Mouse (Mus musculus): ENCODE results near the gene Ube2f. TPM values are rescaled to one million over a fixed set of nuclear protein-coding genes. Genes with fewer than 3 reads are reported as not detected.

Ube2f gene
- polyA plus RNA-seq, 1 experiment from 2014 or later = 58.6 TPM

- Histone ChIP-seq H3K27ac (replicated peaks) (no peak overlapping the region), H3K9ac (replicated peaks) (no peak overlapping the region), H3K4me1 (no peaks in the 10 kb centered on the region), H3K4me3 (replicated peaks) (no peak overlapping the region), H3K27me3 (replicated peaks) (no peaks in the 10 kb centered on the region), H3K36me3 (peaks cover 55% of the 10 kb centered on the region), H3K4me2 (no peak overlapping the region), H3K9me3 (replicated peaks) (no peaks in the 10 kb centered on the region)
- no peak for ATAC-seq (ENCODE audit: low FRiP score)
- 96% methylated on average over 4 of the region's 4 CpGs for WGBS
Measured at GRCm38 (mm10) chr1:91276581-91276980, 26.5 kb downstream of the Ube2f start.

- WGBS = 92% methylated on average over 2 of the region's 2 CpGs
- ATAC-seq (ENCODE audit: low FRiP score) = no peak
- Histone ChIP-seq H3K9ac (replicated peaks) (no peak overlapping the region), H3K9me3 (replicated peaks) (no peaks in the 10 kb centered on the region), H3K4me2 (no peak overlapping the region), H3K27ac (replicated peaks) (no peak overlapping the region), H3K27me3 (replicated peaks) (no peaks in the 10 kb centered on the region), H3K4me1 (no peaks in the 10 kb centered on the region), H3K4me3 (replicated peaks) (no peak overlapping the region), H3K36me3 (peaks cover 60% of the 10 kb centered on the region)
Measured at GRCm38 (mm10) chr1:91277480-91277879, 27.4 kb downstream of the Ube2f start.

GRCm38 (mm10) chr1:91278410-91279119 is 28.5 kb downstream of the Ube2f start:
- Histone ChIP-seq H3K27me3 (replicated peaks) (no peaks in the 10 kb centered on the region), H3K9me3 (replicated peaks) (no peaks in the 10 kb centered on the region), H3K36me3 (peaks cover 69% of the 10 kb centered on the region), H3K4me2 (no peak overlapping the region), H3K4me3 (replicated peaks) (no peak overlapping the region), H3K4me1 (no peaks in the 10 kb centered on the region), H3K9ac (replicated peaks) (no peak overlapping the region), H3K27ac (replicated peaks) (no peak overlapping the region)
- no peak for ATAC-seq (ENCODE audit: low FRiP score)
- WGBS = 98% methylated on average over 3 of the region's 3 CpGs

DNA sequence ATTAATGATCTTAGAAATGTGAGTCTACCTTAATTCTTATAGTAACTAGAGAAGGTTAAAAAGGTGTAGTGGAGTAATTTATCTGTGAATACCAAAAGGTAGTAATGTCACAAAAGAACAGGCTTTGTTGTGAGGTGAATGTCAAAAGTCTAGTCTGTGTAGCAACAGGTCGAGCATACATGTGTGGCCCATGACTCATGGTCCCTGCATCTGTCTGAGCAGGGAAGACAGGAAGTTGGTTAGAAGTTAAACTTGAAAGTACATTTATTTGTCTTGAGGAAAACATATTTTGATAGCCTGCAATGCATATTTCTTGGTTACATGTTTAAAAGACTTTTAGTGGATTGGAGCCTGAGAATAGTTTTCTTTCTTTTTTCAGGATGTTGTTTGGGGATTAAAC is 29.0 kb downstream of the Ube2f start:
- H3K4me1 ChIP-seq = no peaks in the 10 kb centered on the region
- H3K27ac ChIP-seq (replicated peaks) = no peak overlapping the region
- ATAC-seq (ENCODE audit: low FRiP score) = no peak
- no peaks in the 10 kb centered on the region for H3K9me3 ChIP-seq (replicated peaks)
- no peak overlapping the region for H3K4me2 ChIP-seq
- WGBS = 85% methylated on average over 1 of the region's 1 CpGs
- no peak overlapping the region for H3K4me3 ChIP-seq (replicated peaks)
- H3K27me3 ChIP-seq (replicated peaks) = no peaks in the 10 kb centered on the region
- peaks cover 74% of the 10 kb centered on the region for H3K36me3 ChIP-seq
- H3K9ac ChIP-seq (replicated peaks) = no peak overlapping the region

DNA sequence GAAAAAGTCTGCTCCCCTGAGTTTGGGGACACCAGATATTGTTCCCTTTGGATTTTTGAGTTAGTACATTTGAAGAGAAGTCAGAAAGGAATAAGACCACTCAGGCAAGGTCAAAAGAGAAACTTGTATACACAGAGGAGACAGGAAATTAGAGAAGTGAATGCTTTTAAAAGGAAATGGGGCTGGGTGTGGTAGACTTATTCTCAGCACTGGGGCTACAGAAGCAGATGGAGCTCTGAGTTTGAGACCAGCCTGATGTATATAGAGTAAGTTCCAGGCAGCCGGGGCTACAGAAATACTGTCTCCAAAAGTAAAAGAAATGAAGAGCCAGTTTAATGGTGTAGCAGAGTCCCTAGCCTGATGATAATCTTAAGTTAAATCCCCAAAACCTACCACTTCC is 32.5 kb downstream of the Ube2f start:
- Histone ChIP-seq H3K4me2 (no peak overlapping the region), H3K36me3 (peaks cover 80% of the 10 kb centered on the region), H3K9me3 (replicated peaks) (no peaks in the 10 kb centered on the region), H3K4me1 (no peaks in the 10 kb centered on the region), H3K9ac (replicated peaks) (no peak overlapping the region), H3K27ac (replicated peaks) (no peak overlapping the region), H3K4me3 (replicated peaks) (no peak overlapping the region), H3K27me3 (replicated peaks) (no peaks in the 10 kb centered on the region)
- ATAC-seq (ENCODE audit: low FRiP score) = no peak
- WGBS = 89% methylated on average over 1 of the region's 1 CpGs

GRCm38 (mm10) chr1:91289375-91289774 is 39.3 kb downstream of the Ube2f start:
- no peak overlapping the region for H3K27ac ChIP-seq (replicated peaks)
- H3K27me3 ChIP-seq (replicated peaks) = no peaks in the 10 kb centered on the region
- H3K9ac ChIP-seq (replicated peaks) = no peak overlapping the region
- no peak for ATAC-seq (ENCODE audit: low FRiP score)
- H3K36me3 ChIP-seq = peaks cover 44% of the 10 kb centered on the region
- no peaks in the 10 kb centered on the region for H3K4me1 ChIP-seq
- no peaks in the 10 kb centered on the region for H3K9me3 ChIP-seq (replicated peaks)
- no peak overlapping the region for H3K4me3 ChIP-seq (replicated peaks)
- H3K4me2 ChIP-seq = no peak overlapping the region
- 97% methylated on average over 1 of the region's 1 CpGs for WGBS

GRCm38 (mm10) chr1:91292101-91292825 is 42.2 kb downstream of the Ube2f start:
- WGBS = 95% methylated on average over 11 of the region's 11 CpGs
- no peak overlapping the region for H3K27ac ChIP-seq (replicated peaks)
- H3K4me2 ChIP-seq = no peak overlapping the region
- no peak for ATAC-seq (ENCODE audit: low FRiP score)
- no peak overlapping the region for H3K9ac ChIP-seq (replicated peaks)
- H3K4me3 ChIP-seq (replicated peaks) = no peak overlapping the region
- no peaks in the 10 kb centered on the region for H3K27me3 ChIP-seq (replicated peaks)
- peaks cover 20% of the 10 kb centered on the region for H3K36me3 ChIP-seq
- no peaks in the 10 kb centered on the region for H3K9me3 ChIP-seq (replicated peaks)
- no peaks in the 10 kb centered on the region for H3K4me1 ChIP-seq

GRCm38 (mm10) chr1:91295544-91295943 is 45.4 kb downstream of the Ube2f start:
- H3K4me1 ChIP-seq = peaks cover 8% of the 10 kb centered on the region
- peaks cover 5% of the 10 kb centered on the region; the same call in 1 of the 2 replicates for H3K36me3 ChIP-seq
- H3K27me3 ChIP-seq (replicated peaks) = no peaks in the 10 kb centered on the region
- no peak overlapping the region for H3K4me3 ChIP-seq (replicated peaks)
- H3K4me2 ChIP-seq = no peak overlapping the region
- no peaks in the 10 kb centered on the region for H3K9me3 ChIP-seq (replicated peaks)
- H3K9ac ChIP-seq (replicated peaks) = no peak overlapping the region
- no peak overlapping the region for H3K27ac ChIP-seq (replicated peaks)
- WGBS = 94% methylated on average over 6 of the region's 6 CpGs
- no peak for ATAC-seq (ENCODE audit: low FRiP score)

DNA sequence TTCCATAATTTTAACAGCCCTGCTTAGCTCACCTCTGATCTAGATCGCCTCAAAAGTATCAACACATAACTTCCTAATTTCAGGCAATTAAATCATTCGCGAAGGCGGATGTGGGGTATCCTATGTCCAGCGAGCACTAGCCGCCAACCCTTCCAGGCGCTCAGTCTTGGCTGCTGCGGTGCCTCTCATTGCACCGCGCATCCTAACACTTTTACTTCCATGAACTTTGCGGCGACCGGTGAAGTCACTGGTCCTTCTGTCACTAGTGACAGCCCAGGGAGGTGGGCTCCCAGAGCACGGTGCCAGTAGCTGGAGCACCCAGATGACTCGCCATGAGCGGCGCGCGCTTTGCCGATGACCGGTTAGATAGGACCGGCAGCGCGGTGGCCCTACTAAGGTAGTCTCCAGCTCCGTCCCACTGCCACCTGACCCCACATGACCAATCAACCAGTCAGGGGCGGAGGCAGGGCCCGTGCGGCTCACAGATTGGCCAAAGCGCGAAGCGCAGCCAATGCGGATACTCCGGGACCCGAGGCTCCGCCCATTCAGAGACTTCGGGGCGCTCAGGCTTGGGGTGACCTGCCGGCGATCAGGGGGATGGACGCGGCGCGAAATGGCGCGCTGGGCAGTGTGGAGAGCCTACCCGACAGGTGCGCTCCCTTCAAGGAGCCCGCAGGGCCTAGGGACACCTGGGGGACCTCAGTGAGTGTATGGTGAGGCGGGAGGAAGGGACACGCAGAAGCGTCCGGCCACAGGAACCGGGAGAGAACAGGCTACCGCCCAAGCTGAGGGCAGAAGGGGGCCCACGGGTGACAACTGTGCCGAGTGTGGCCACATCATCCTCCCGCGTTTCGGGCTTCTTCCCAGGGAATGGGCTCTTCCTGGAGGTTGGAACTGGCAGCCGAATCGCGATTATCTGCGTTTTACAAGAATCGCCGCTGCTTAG is 48.0 kb downstream of the Ube2f start, which contains the start of gene Scly:
TSS of gene Scly (plus strand) at position 540 of the 946 bp plus-strand sequence.
- no peaks in the 10 kb centered on the region for H3K27me3 ChIP-seq (replicated peaks)
- H3K4me1 ChIP-seq = peaks cover 8% of the 10 kb centered on the region
- peak within 1 kb of the TSS; percentile 65 for H3K4me2 ChIP-seq
- WGBS = under 1% methylated on average over 59 of the region's 65 CpGs
- H3K4me3 ChIP-seq (replicated peaks) = peak within 1 kb of the TSS; percentile 74
- peak within 1 kb of the TSS; percentile 75 for H3K9ac ChIP-seq (replicated peaks)
- H3K9me3 ChIP-seq (replicated peaks) = no peaks in the 10 kb centered on the region
- peak; percentile 100 for ATAC-seq (ENCODE audit: low FRiP score)
- 0 out of 2 replicates have a peak within 1 kb of the TSS, but pooled peaks have one; percentile 19 for H3K27ac ChIP-seq (replicated peaks)
- H3K36me3 ChIP-seq = peaks cover 4% of the 10 kb centered on the region

DNA sequence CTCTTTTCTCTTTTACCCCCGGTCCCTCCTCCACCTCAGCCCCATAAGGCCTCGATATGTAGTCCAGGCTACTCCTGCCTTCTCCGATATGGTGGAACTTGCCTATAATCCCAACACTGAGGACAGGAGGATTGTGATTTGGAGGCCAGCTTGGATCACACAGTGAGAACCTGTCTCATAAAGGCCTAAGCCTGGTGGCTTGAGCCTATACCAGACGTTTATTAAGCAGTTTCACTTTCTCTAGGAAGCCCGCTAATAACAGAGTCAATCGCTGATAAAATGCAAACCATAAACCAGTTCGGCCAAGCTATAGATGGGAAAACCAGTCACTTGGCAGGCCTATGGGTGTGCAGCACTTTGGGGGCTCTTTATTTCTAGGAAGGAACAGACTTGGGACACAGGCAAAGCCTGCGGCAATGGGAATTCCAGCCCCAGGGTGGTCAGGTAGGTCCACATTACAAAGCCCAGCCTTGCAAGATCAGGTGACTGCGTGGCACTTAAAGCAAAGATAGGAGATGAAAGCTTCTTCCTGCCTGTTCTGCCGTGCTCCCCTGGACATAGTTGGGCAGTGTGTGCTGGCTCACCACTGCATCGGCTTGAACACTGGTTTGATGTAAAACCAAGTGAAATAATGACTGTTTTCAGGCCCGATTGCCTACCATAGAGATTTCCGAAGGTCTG is 49.1 kb downstream of the Ube2f start:
- H3K4me1 ChIP-seq = peaks cover 8% of the 10 kb centered on the region
- H3K9me3 ChIP-seq (replicated peaks) = no peaks in the 10 kb centered on the region
- no peaks in the 10 kb centered on the region for H3K27me3 ChIP-seq (replicated peaks)
- H3K36me3 ChIP-seq = peaks cover 8% of the 10 kb centered on the region
- H3K4me2 ChIP-seq = peak overlapping the region; percentile 65
- H3K27ac ChIP-seq (replicated peaks) = no peak overlapping the region
- 85% methylated on average over 13 of the region's 13 CpGs for WGBS
- H3K4me3 ChIP-seq (replicated peaks) = peak overlapping the region; percentile 74
- no peak for ATAC-seq (ENCODE audit: low FRiP score)
- peak overlapping the region; percentile 75 for H3K9ac ChIP-seq (replicated peaks)

All from neural tube, embryonic 15.5 days (tissue).